Mouse (Mus musculus) olfactory bulb, adult 2 months (tissue): ENCODE data around the gene Ccdc87.

Source experiments
- CTCF ChIP-seq: fragments of 200-500 bp; IDR thresholded peaks from 2 replicates; pipeline ENCODE4 v1.5.1; 2012; ENCODE audit warnings: low read depth, mild to moderate bottlenecking, low read length, moderate library complexity; ENCODE audit not compliant: insufficient read depth
- POLR2A ChIP-seq: fragments of 200-500 bp; IDR thresholded peaks from 2 replicates; pipeline ENCODE4 v1.6.1; 2012; ENCODE audit warnings: mild to moderate bottlenecking, low read depth, low read length, moderate library complexity; ENCODE audit not compliant: insufficient read depth

GRCm38 (mm10) chr19:4849800-4850199 is 10.6 kb downstream of the Ccdc87 start:
- TF ChIP-seq CTCF: no peak
- TF ChIP-seq POLR2A: no peak
